Mouse (Mus musculus): ENCODE measurements around the gene Ccl3. TPM values are rescaled to one million over a fixed set of nuclear protein-coding genes. Genes with fewer than 3 reads are reported as not detected.

Gene Ccl3
- polyA plus RNA-seq, 1 experiment, result not detected

GRCm38 (mm10) chr11:83604698-83605097 is 44.5 kb downstream of the Ccl3 start:
- H3K9ac ChIP-seq (ENCODE audit: low read depth, poor library complexity, severe bottlenecking), result no peak overlapping the region
- no peak overlapping the region for H3K4me3 ChIP-seq (ENCODE audit: low read depth, low read length)
- H3K27me3 ChIP-seq (ENCODE audit: control insufficient read depth, insufficient read depth, low read length, poor library complexity, severe bottlenecking), result no peaks in the 10 kb centered on the region
- TF ChIP-seq POLR2A (IDR thresholded peaks at IDR 0.05; ENCODE audit: insufficient read depth, low read length) (no peak), CTCF (IDR thresholded peaks at IDR 0.05; ENCODE audit: low read depth, low read length) (no peak), EP300 (IDR thresholded peaks at IDR 0.05; ENCODE audit: insufficient read depth, low read depth, low read length) (no peak)
- H3K36me3 ChIP-seq (ENCODE audit: control insufficient read depth, insufficient read depth, low read length, poor library complexity, severe bottlenecking), result no peaks in the 10 kb centered on the region
- H3K9me3 ChIP-seq (replicated peaks; ENCODE audit: control insufficient read depth, insufficient read depth, low read length, poor library complexity, severe bottlenecking), result no peaks in the 10 kb centered on the region
- no peak overlapping the region for H3K27ac ChIP-seq (ENCODE audit: insufficient read depth, low read length)
- H3K4me1 ChIP-seq (ENCODE audit: control insufficient read depth, insufficient read depth, low read length), result no peaks in the 10 kb centered on the region

- H3K36me3 ChIP-seq (ENCODE audit: control insufficient read depth, insufficient read depth, low read length, poor library complexity, severe bottlenecking), result no peaks in the 10 kb centered on the region
- H3K27me3 ChIP-seq (ENCODE audit: control insufficient read depth, insufficient read depth, low read length, poor library complexity, severe bottlenecking), result no peaks in the 10 kb centered on the region
- no peaks in the 10 kb centered on the region for H3K9me3 ChIP-seq (replicated peaks; ENCODE audit: control insufficient read depth, insufficient read depth, low read length, poor library complexity, severe bottlenecking)
- H3K9ac ChIP-seq (ENCODE audit: low read depth, poor library complexity, severe bottlenecking), result no peak overlapping the region
- TF ChIP-seq POLR2A (IDR thresholded peaks at IDR 0.05; ENCODE audit: insufficient read depth, low read length) (no peak), CTCF (IDR thresholded peaks at IDR 0.05; ENCODE audit: low read depth, low read length) (no peak), EP300 (IDR thresholded peaks at IDR 0.05; ENCODE audit: insufficient read depth, low read depth, low read length) (no peak)
- no peak overlapping the region for H3K27ac ChIP-seq (ENCODE audit: insufficient read depth, low read length)
- no peak overlapping the region for H3K4me3 ChIP-seq (ENCODE audit: low read depth, low read length)
- no peaks in the 10 kb centered on the region for H3K4me1 ChIP-seq (ENCODE audit: control insufficient read depth, insufficient read depth, low read length)
Measured at GRCm38 (mm10) chr11:83603399-83603798, 45.8 kb downstream of the Ccl3 start.

GRCm38 (mm10) chr11:83600576-83600975 is 48.6 kb downstream of the Ccl3 start:
- Histone ChIP-seq H3K4me1 (ENCODE audit: control insufficient read depth, insufficient read depth, low read length) (no peaks in the 10 kb centered on the region), H3K4me3 (ENCODE audit: low read depth, low read length) (no peak overlapping the region), H3K36me3 (ENCODE audit: control insufficient read depth, insufficient read depth, low read length, poor library complexity, severe bottlenecking) (no peaks in the 10 kb centered on the region), H3K27ac (ENCODE audit: insufficient read depth, low read length) (no peak overlapping the region), H3K9me3 (replicated peaks; ENCODE audit: control insufficient read depth, insufficient read depth, low read length, poor library complexity, severe bottlenecking) (no peaks in the 10 kb centered on the region), H3K27me3 (ENCODE audit: control insufficient read depth, insufficient read depth, low read length, poor library complexity, severe bottlenecking) (no peaks in the 10 kb centered on the region), H3K9ac (ENCODE audit: low read depth, poor library complexity, severe bottlenecking) (no peak overlapping the region)
- TF ChIP-seq EP300 (IDR thresholded peaks at IDR 0.05; ENCODE audit: insufficient read depth, low read depth, low read length) (no peak), POLR2A (IDR thresholded peaks at IDR 0.05; ENCODE audit: insufficient read depth, low read length) (no peak), CTCF (IDR thresholded peaks at IDR 0.05; ENCODE audit: low read depth, low read length) (no peak)

- Histone ChIP-seq H3K9me3 (replicated peaks; ENCODE audit: control insufficient read depth, insufficient read depth, low read length, poor library complexity, severe bottlenecking) (no peaks in the 10 kb centered on the region), H3K36me3 (ENCODE audit: control insufficient read depth, insufficient read depth, low read length, poor library complexity, severe bottlenecking) (no peaks in the 10 kb centered on the region), H3K27me3 (ENCODE audit: control insufficient read depth, insufficient read depth, low read length, poor library complexity, severe bottlenecking) (no peaks in the 10 kb centered on the region), H3K4me3 (ENCODE audit: low read depth, low read length) (no peak overlapping the region), H3K9ac (ENCODE audit: low read depth, poor library complexity, severe bottlenecking) (no peak overlapping the region), H3K27ac (ENCODE audit: insufficient read depth, low read length) (no peak overlapping the region), H3K4me1 (ENCODE audit: control insufficient read depth, insufficient read depth, low read length) (no peaks in the 10 kb centered on the region)
- TF ChIP-seq EP300 (IDR thresholded peaks at IDR 0.05; ENCODE audit: insufficient read depth, low read depth, low read length) (no peak), POLR2A (IDR thresholded peaks at IDR 0.05; ENCODE audit: insufficient read depth, low read length) (no peak), CTCF (IDR thresholded peaks at IDR 0.05; ENCODE audit: low read depth, low read length) (no peak)
Measured at GRCm38 (mm10) chr11:83598991-83599390, 50.2 kb downstream of the Ccl3 start.

GRCm38 (mm10) chr11:83598207-83598837 is 50.8 kb downstream of the Ccl3 start:
- no peak for TF ChIP-seq CTCF (IDR thresholded peaks at IDR 0.05; ENCODE audit: low read depth, low read length)
- TF ChIP-seq EP300 (IDR thresholded peaks at IDR 0.05; ENCODE audit: insufficient read depth, low read depth, low read length), result no peak
- TF ChIP-seq POLR2A (IDR thresholded peaks at IDR 0.05; ENCODE audit: insufficient read depth, low read length), result no peak
- H3K27me3 ChIP-seq (ENCODE audit: control insufficient read depth, insufficient read depth, low read length, poor library complexity, severe bottlenecking), result no peaks in the 10 kb centered on the region
- no peak overlapping the region for H3K9ac ChIP-seq (ENCODE audit: low read depth, poor library complexity, severe bottlenecking)
- H3K27ac ChIP-seq (ENCODE audit: insufficient read depth, low read length), result no peak overlapping the region
- H3K4me3 ChIP-seq (ENCODE audit: low read depth, low read length), result no peak overlapping the region
- H3K4me1 ChIP-seq (ENCODE audit: control insufficient read depth, insufficient read depth, low read length), result no peaks in the 10 kb centered on the region
- H3K36me3 ChIP-seq (ENCODE audit: control insufficient read depth, insufficient read depth, low read length, poor library complexity, severe bottlenecking), result no peaks in the 10 kb centered on the region
- no peaks in the 10 kb centered on the region for H3K9me3 ChIP-seq (replicated peaks; ENCODE audit: control insufficient read depth, insufficient read depth, low read length, poor library complexity, severe bottlenecking)

Other genes starting within 250 kb of the Ccl3 start
- gene Rasl10b, start 240.2 kb downstream of the Ccl3 start, polyA plus RNA-seq (2011; ENCODE audit: insufficient read depth, insufficient read length, low read depth, missing spikeins), result 1.1 and 1.6 TPM in 2 replicates
- not detected in 2 replicates for gene Gas2l2, start 219.9 kb downstream of the Ccl3 start, polyA plus RNA-seq (2011; ENCODE audit: insufficient read depth, insufficient read length, low read depth, missing spikeins)
- not detected in 2 replicates for gene 1700020L24Rik, start 211.7 kb downstream of the Ccl3 start, polyA plus RNA-seq (2011; ENCODE audit: insufficient read depth, insufficient read length, low read depth, missing spikeins)
- 0.26 and 0.52 TPM in 2 replicates for gene Mmp28, start 186.3 kb downstream of the Ccl3 start, polyA plus RNA-seq (2011; ENCODE audit: insufficient read depth, insufficient read length, low read depth, missing spikeins)
- gene Taf15, start 176.3 kb downstream of the Ccl3 start, polyA plus RNA-seq (2011; ENCODE audit: insufficient read depth, insufficient read length, low read depth, missing spikeins), result 324 and 326 TPM in 2 replicates
- gene Heatr9, start 127.2 kb downstream of the Ccl3 start, polyA plus RNA-seq (2011; ENCODE audit: insufficient read depth, insufficient read length, low read depth, missing spikeins), result not detected in 2 replicates
- gene Ccl5, start 118.8 kb downstream of the Ccl3 start, polyA plus RNA-seq (2011; ENCODE audit: insufficient read depth, insufficient read length, low read depth, missing spikeins), result not detected in 2 replicates
- not detected in 2 replicates for gene Ccl9, start 70.7 kb downstream of the Ccl3 start, polyA plus RNA-seq (2011; ENCODE audit: insufficient read depth, insufficient read length, low read depth, missing spikeins)
- not detected in 2 replicates for gene Ccl6, start 56.3 kb downstream of the Ccl3 start, polyA plus RNA-seq (2011; ENCODE audit: insufficient read depth, insufficient read length, low read depth, missing spikeins)
- not detected in 2 replicates for gene Rpl9-ps1, start 3.7 kb downstream of the Ccl3 start, polyA plus RNA-seq (2011; ENCODE audit: insufficient read depth, insufficient read length, low read depth, missing spikeins)
- not detected in 2 replicates for gene Ccl4, start 13.2 kb upstream of the Ccl3 start, polyA plus RNA-seq (2011; ENCODE audit: insufficient read depth, insufficient read length, low read depth, missing spikeins)
- not detected in 2 replicates for gene Wfdc17, start 54.6 kb upstream of the Ccl3 start, polyA plus RNA-seq (2011; ENCODE audit: insufficient read depth, insufficient read length, low read depth, missing spikeins)
- gene Wfdc18, start 59.7 kb upstream of the Ccl3 start, polyA plus RNA-seq (2011; ENCODE audit: insufficient read depth, insufficient read length, low read depth, missing spikeins), result not detected in 2 replicates
- not detected in 2 replicates for gene Wfdc21, start 97.6 kb upstream of the Ccl3 start, polyA plus RNA-seq (2011; ENCODE audit: insufficient read depth, insufficient read length, low read depth, missing spikeins)
- gene Heatr6, start 104.3 kb upstream of the Ccl3 start, polyA plus RNA-seq (2011; ENCODE audit: insufficient read depth, insufficient read length, low read depth, missing spikeins), result 20.7 and 23.8 TPM in 2 replicates
- 0.27 TPM in 1 of 2 replicates, not detected in the other for gene Hnf1b, start 200.7 kb upstream of the Ccl3 start, polyA plus RNA-seq (2011; ENCODE audit: insufficient read depth, insufficient read length, low read depth, missing spikeins)

Measured in ES-Bruce4 (cell line).